Mouse (Mus musculus) liver, embryonic 11.5 days (tissue): ENCODE results near the gene Ppm1l. TPM values are rescaled to one million over a fixed set of nuclear protein-coding genes. Genes with fewer than 3 reads are reported as not detected.

Experiments
- ATAC-seq: fragments of 200-750 bp; cut with Nextera tagmentation; replicated peaks from 2 replicates; pipeline ENCODE4 v1.8.0; 2017; ENCODE audit warnings: moderate number of reproducible peaks, mild to moderate bottlenecking, moderate TSS enrichment, moderate library complexity; ENCODE audit not compliant: low FRiP score
- DNase-seq: peaks from one replicate; pipeline ENCODE4 v3.0.0-alpha.2; 2017; ENCODE audit warnings: low spot score
- H3K27ac ChIP-seq: fragments of 300-500 bp; sonication (generic); 2 replicates; pipeline ENCODE4 v1.5.1; 2014; ENCODE audit warnings: mild to moderate bottlenecking, low read depth, low read length, control low read depth
- H3K27me3 ChIP-seq: fragments of 300-500 bp; sonication (generic); replicated peaks from 2 replicates; pipeline ENCODE4 v1.6.1; 2014; ENCODE audit warnings: low read length, mixed read lengths; ENCODE audit not compliant: control insufficient read depth, insufficient read depth
- H3K36me3 ChIP-seq: fragments of 300-500 bp; sonication (generic); 2 replicates; pipeline ENCODE4 v1.6.1; 2014; ENCODE audit warnings: mild to moderate bottlenecking, low read length, moderate library complexity, mixed read lengths; ENCODE audit not compliant: control insufficient read depth, insufficient read depth
- H3K4me1 ChIP-seq: fragments of 300-500 bp; sonication (generic); replicated peaks from 2 replicates; pipeline ENCODE4 v1.6.1; 2014; ENCODE audit warnings: low read length, mixed read lengths; ENCODE audit not compliant: control insufficient read depth, insufficient read depth
- H3K4me2 ChIP-seq: fragments of 300-500 bp; sonication (generic); 2 replicates; pipeline ENCODE4 v1.6.1; 2014; ENCODE audit warnings: mild to moderate bottlenecking, control low read depth, moderate library complexity
- H3K4me3 ChIP-seq: fragments of 300-500 bp; sonication (generic); 2 replicates; pipeline ENCODE4 v1.5.1; 2014; ENCODE audit warnings: low read depth, low read length, control low read depth
- H3K9ac ChIP-seq: fragments of 300-500 bp; sonication (generic); 2 replicates; pipeline ENCODE4 v1.6.1; 2014; ENCODE audit warnings: low read depth, low read length, control low read depth
- H3K9me3 ChIP-seq: fragments of 300-500 bp; sonication (generic); 2 replicates; pipeline ENCODE4 v1.6.1; 2016; ENCODE audit warnings: low read length, inconsistent platforms, mixed read lengths; ENCODE audit not compliant: control insufficient read depth
- WGBS: fragments of 180-500 bp; shearing (Covaris S2); extraction: QIAGEN DNeasy Blood & Tissue Kit; methylation state at CpG from one replicate; pipeline ENCODE4 v1.1.7; 2014; 5-methylcytosine and 5-hydroxymethylcytosine counted together
- polyA plus RNA-seq: library from polyadenylated mRNA; unstranded; fragments of >200 nt; fragmentation: Nextera tagmentation; extraction: Ambion mirVana; gene quantifications from 2 replicates; pipeline ENCODE4 v1.2.1, GENCODE M21; 2014

Ppm1l gene
- polyA plus RNA-seq, 1 experiment from 2014 or later: 8.2 TPM

DNA sequence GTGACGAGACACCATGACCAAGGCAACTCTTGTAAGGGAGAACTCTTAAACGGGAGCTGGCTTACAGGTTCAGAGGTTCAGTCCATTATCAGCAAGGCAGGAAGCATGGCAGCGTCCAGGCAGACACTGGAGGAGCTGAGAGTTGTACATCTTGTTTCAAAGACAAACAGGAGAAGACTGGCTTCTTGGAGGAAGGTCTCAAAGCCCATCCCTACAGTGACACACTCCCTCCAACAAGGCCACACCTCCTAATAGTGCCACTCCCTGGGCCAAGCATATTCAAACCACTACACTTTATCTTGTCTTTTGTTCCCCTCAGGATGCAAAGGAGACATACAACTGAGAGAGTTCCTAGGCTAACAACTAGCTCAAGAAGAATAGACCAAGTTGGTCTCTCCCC lies 279.5 kb downstream of the Ppm1l start:
- no peaks in the 10 kb centered on the region for H3K4me1 ChIP-seq
- H3K4me2 ChIP-seq: no peak overlapping the region
- no peaks in the 10 kb centered on the region for H3K36me3 ChIP-seq
- ATAC-seq (no peak), DNase-seq (no peak)
- H3K27ac ChIP-seq: no peak overlapping the region
- 68% methylated on average over 3 of the region's 3 CpGs for WGBS
- no peaks in the 10 kb centered on the region for H3K9me3 ChIP-seq
- H3K9ac ChIP-seq: no peak overlapping the region
- no peak overlapping the region for H3K4me3 ChIP-seq
- H3K27me3 ChIP-seq: peaks cover 23% of the 10 kb centered on the region

GRCm38 (mm10) chr3:69597211-69597610 lies 280.6 kb downstream of the Ppm1l start:
- H3K27me3 ChIP-seq: peaks cover 23% of the 10 kb centered on the region
- 85% methylated on average over 6 of the region's 6 CpGs for WGBS
- no peaks in the 10 kb centered on the region for H3K4me1 ChIP-seq
- peak overlapping the region; percentile 65; the same call in 1 of the 2 replicates for H3K4me2 ChIP-seq
- ATAC-seq (no peak), DNase-seq (no peak)
- no peak overlapping the region for H3K27ac ChIP-seq
- no peak overlapping the region for H3K4me3 ChIP-seq
- H3K36me3 ChIP-seq: no peaks in the 10 kb centered on the region
- H3K9me3 ChIP-seq: no peaks in the 10 kb centered on the region
- no peak overlapping the region for H3K9ac ChIP-seq

- Histone ChIP-seq H3K4me3 (peak overlapping the region; percentile 65), H3K9me3 (no peaks in the 10 kb centered on the region), H3K27ac (no peak overlapping the region), H3K9ac (no peak overlapping the region), H3K27me3 (peaks cover 23% of the 10 kb centered on the region), H3K4me2 (peak overlapping the region; percentile 65), H3K4me1 (no peaks in the 10 kb centered on the region), H3K36me3 (no peaks in the 10 kb centered on the region)
- ATAC-seq: no peak
- WGBS: 27% methylated on average over 7 of the region's 7 CpGs
- no peak for DNase-seq
Observed at GRCm38 (mm10) chr3:69597816-69598215, 281.2 kb downstream of the Ppm1l start.

DNA sequence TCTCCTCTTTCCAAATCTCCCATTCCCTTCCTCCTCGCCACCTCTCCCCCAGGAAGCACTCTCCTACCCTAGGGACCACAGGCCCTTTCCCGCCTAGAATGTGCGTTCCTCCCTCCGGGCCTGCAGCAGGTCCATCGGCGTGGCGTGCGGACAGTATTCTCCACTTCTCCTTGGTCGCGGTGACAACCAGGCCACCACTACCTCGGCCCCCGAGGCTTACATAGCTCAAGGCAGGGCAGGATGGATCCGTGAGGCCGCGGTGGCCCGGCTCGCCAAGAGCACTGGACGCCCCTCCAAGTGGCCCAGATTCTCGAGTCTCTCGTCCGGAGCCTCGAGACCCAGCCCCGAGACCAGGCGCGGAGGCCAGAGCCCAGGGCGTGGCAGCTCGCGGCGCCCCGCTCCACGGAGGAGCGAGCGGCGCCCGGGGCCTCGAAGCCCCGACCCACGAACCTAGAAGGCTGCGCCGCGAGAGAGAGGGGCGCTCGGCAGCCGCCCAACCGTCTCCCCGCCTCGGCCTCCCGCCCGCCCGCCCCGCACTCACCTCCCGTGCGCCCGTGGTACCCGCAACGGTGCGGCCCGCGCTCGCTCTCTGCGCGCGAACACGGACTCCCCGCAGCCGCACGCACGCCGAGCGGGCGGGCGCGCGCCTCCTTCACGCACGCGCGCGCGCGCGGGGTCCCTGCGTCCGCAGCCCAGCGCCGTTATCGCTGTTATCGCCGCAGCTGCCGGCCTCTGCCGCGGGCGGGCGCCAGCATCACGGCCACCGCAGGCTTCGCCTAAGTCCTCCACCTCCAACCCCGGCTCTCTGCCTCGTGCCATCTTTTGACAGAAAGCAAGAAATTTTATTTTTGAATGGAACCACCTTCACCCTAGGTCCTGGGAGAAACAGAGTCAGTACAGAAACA lies 281.9 kb downstream of the Ppm1l start, which contains the start of gene B3galnt1:
TSS of gene B3galnt1 (minus strand) at position 700 of the 905 bp plus-strand sequence.
- 1% methylated on average over 75 of the region's 99 CpGs for WGBS
- ATAC-seq (peak; percentile 57), DNase-seq (peak; percentile 57)
- no peak within 1 kb of the TSS for H3K27ac ChIP-seq
- no peaks in the 10 kb centered on the region for H3K9me3 ChIP-seq
- H3K4me1 ChIP-seq: no peaks in the 10 kb centered on the region
- no peaks in the 10 kb centered on the region for H3K36me3 ChIP-seq
- H3K4me2 ChIP-seq: peak within 1 kb of the TSS; percentile 65
- peaks cover 23% of the 10 kb centered on the region for H3K27me3 ChIP-seq
- peak within 1 kb of the TSS; percentile 65 for H3K4me3 ChIP-seq
- peak within 1 kb of the TSS; percentile 59 for H3K9ac ChIP-seq

DNA sequence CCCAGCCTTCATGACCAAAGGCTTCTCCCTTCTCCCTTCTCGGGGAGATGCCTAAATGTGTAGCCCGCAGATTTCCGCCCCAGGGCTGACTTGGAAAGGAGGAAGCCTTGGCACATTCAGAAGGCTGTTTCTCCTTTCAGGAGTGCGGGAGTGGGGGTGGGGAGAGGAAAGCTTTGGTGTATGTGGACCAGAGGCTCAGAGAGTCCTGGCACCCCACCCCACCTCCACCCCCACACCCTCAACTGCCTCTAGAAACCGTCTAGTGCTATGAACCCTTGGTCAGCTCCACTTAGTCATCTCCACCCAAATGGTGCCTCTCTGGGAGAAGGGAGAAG lies 282.5 kb downstream of the Ppm1l start:
- Histone ChIP-seq H3K27me3 (peaks cover 23% of the 10 kb centered on the region), H3K4me3 (peak overlapping the region; percentile 65), H3K36me3 (no peaks in the 10 kb centered on the region), H3K4me1 (no peaks in the 10 kb centered on the region), H3K9me3 (no peaks in the 10 kb centered on the region), H3K27ac (no peak overlapping the region), H3K9ac (no peak overlapping the region), H3K4me2 (peak overlapping the region; percentile 65)
- 12% methylated on average over 5 of the region's 5 CpGs for WGBS
- ATAC-seq (no peak), DNase-seq (no peak)

DNA sequence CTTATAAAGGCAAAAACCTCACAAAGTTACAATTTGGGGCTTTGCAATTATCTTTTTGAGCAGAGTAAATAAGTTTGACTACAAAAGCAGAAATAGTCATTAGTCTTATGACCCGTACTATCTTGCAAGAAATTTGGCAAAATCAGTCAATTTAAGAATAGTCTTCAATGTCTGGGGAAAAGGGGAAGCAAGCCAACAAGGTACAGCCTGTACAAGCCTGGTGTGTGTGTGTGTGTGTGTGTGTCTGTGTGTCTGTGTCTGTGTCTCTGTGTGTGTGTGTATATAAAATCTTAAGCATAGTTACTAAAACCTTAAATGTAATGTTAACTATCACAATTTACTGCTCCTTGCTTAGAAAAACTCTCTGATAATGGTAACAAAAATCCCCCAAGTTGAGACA lies 290.3 kb downstream of the Ppm1l start:
- H3K4me3 ChIP-seq: no peak overlapping the region
- H3K27ac ChIP-seq: no peak overlapping the region
- DNase-seq (no peak), ATAC-seq (no peak)
- no peaks in the 10 kb centered on the region for H3K4me1 ChIP-seq
- no peak overlapping the region for H3K4me2 ChIP-seq
- 67% methylated on average over 1 of the region's 1 CpGs for WGBS
- H3K36me3 ChIP-seq: no peaks in the 10 kb centered on the region
- no peaks in the 10 kb centered on the region for H3K9me3 ChIP-seq
- H3K27me3 ChIP-seq: no peaks in the 10 kb centered on the region
- no peak overlapping the region for H3K9ac ChIP-seq

DNA sequence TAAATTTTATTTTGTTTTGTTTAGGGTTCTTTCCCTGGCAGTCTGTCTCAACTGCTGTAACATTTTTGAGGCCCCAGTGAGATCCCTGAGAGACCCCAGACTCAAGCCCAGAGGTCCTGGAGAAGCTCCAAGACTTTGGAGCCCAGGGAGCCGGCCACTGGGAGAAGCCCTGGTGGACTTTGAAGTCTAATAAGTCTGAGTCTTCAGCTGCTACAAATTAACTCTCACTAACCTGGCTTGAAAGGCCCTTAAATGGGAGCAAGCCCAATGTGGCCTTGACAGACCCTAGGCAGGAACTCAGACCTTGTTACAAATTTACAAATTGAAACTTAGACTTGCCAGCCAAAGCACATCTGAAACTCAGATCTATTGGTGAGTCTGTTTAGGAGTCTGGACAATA lies 290.8 kb downstream of the Ppm1l start:
- Histone ChIP-seq H3K27me3 (no peaks in the 10 kb centered on the region), H3K4me3 (no peak overlapping the region), H3K4me2 (no peak overlapping the region), H3K27ac (no peak overlapping the region), H3K9me3 (no peaks in the 10 kb centered on the region), H3K9ac (no peak overlapping the region), H3K36me3 (no peaks in the 10 kb centered on the region), H3K4me1 (no peaks in the 10 kb centered on the region)
- no peak for ATAC-seq
- 40% methylated on average over 1 of the region's 1 CpGs for WGBS
- no peak for DNase-seq

DNA sequence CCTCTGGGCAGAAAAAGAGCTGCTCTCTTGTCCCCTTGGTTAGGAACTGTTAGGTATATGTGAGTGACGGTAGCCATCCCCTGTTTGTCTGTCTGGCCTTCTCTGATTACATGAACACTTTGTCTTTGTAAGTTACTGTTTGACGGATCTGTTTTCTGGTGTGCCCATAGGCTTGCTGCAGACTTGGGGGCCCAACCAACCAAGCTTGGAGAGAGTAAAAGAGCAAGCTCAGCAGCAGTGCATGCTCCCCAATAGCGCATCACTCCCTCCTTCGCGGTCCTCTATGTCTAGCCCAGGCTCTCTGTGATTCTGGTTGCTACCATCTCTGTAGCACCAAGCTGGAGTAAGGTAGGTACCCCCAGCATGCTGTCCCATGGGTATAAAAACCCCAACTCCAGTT lies 291.2 kb downstream of the Ppm1l start:
- no peak for ATAC-seq
- no peak for DNase-seq

More for the DNA sequence above, 291.2 kb downstream of the Ppm1l start:
- Histone ChIP-seq H3K4me1 (no peaks in the 10 kb centered on the region), H3K9ac (no peak overlapping the region), H3K4me3 (no peak overlapping the region), H3K4me2 (no peak overlapping the region), H3K27me3 (no peaks in the 10 kb centered on the region), H3K27ac (no peak overlapping the region), H3K9me3 (no peaks in the 10 kb centered on the region), H3K36me3 (no peaks in the 10 kb centered on the region)
- WGBS: 87% methylated on average over 5 of the region's 5 CpGs
